Mouse (Mus musculus): ENCODE data around the gene Abcg1. TPM values are rescaled to one million over a fixed set of nuclear protein-coding genes. Genes with fewer than 3 reads are reported as not detected.

The Abcg1 gene
- polyA plus RNA-seq, 1 experiment from 2014 or later = 5.6 TPM

- no peak for ATAC-seq
- Histone ChIP-seq H3K27me3 (replicated peaks; ENCODE audit: control insufficient read depth, insufficient read depth, low read length) (no peaks in the 10 kb centered on the region), H3K4me3 (ENCODE audit: low read length) (no peak overlapping the region), H3K27ac (ENCODE audit: low read length) (no peak overlapping the region), H3K4me2 (ENCODE audit: low read depth, low read length) (no peak overlapping the region), H3K4me1 (ENCODE audit: control insufficient read depth, insufficient read depth, low read length) (peaks cover 11% of the 10 kb centered on the region; the same call in 1 of the 2 replicates), H3K36me3 (ENCODE audit: control insufficient read depth, insufficient read depth, low read length) (no peaks in the 10 kb centered on the region), H3K9me3 (ENCODE audit: control insufficient read depth, low read length) (no peaks in the 10 kb centered on the region), H3K9ac (ENCODE audit: low read depth, low read length) (no peak overlapping the region)
- 87% methylated on average over 8 of the region's 8 CpGs for WGBS
Observed at GRCm38 (mm10) chr17:31103823-31104222, 46.3 kb downstream of the Abcg1 start.

GRCm38 (mm10) chr17:31108388-31108787 is 50.9 kb downstream of the Abcg1 start:
- no peaks in the 10 kb centered on the region for H3K27me3 ChIP-seq (replicated peaks; ENCODE audit: control insufficient read depth, insufficient read depth, low read length)
- H3K9me3 ChIP-seq (ENCODE audit: control insufficient read depth, low read length) = no peaks in the 10 kb centered on the region
- no peak overlapping the region for H3K4me2 ChIP-seq (ENCODE audit: low read depth, low read length)
- 0 out of 2 replicates have a peak, but pooled peaks cover 6% of the 10 kb centered on the region for H3K4me1 ChIP-seq (ENCODE audit: control insufficient read depth, insufficient read depth, low read length)
- WGBS = 87% methylated on average over 15 of the region's 15 CpGs
- no peaks in the 10 kb centered on the region for H3K36me3 ChIP-seq (ENCODE audit: control insufficient read depth, insufficient read depth, low read length)
- no peak for ATAC-seq
- no peak overlapping the region for H3K27ac ChIP-seq (ENCODE audit: low read length)
- H3K9ac ChIP-seq (ENCODE audit: low read depth, low read length) = no peak overlapping the region
- H3K4me3 ChIP-seq (ENCODE audit: low read length) = no peak overlapping the region

GRCm38 (mm10) chr17:31113191-31113856 is 55.8 kb downstream of the Abcg1 start:
- WGBS = 65% methylated on average over 9 of the region's 9 CpGs
- H3K9me3 ChIP-seq (ENCODE audit: control insufficient read depth, low read length) = no peaks in the 10 kb centered on the region
- H3K36me3 ChIP-seq (ENCODE audit: control insufficient read depth, insufficient read depth, low read length) = no peaks in the 10 kb centered on the region
- H3K4me2 ChIP-seq (ENCODE audit: low read depth, low read length) = no peak overlapping the region
- ATAC-seq = no peak
- no peak overlapping the region for H3K4me3 ChIP-seq (ENCODE audit: low read length)
- H3K27ac ChIP-seq (ENCODE audit: low read length) = no peak overlapping the region
- no peaks in the 10 kb centered on the region for H3K4me1 ChIP-seq (ENCODE audit: control insufficient read depth, insufficient read depth, low read length)
- no peak overlapping the region for H3K9ac ChIP-seq (ENCODE audit: low read depth, low read length)
- no peaks in the 10 kb centered on the region for H3K27me3 ChIP-seq (replicated peaks; ENCODE audit: control insufficient read depth, insufficient read depth, low read length)

- 45% methylated on average over 6 of the region's 6 CpGs for WGBS
- ATAC-seq = no peak
- Histone ChIP-seq H3K4me3 (ENCODE audit: low read length) (no peak overlapping the region), H3K9ac (ENCODE audit: low read depth, low read length) (no peak overlapping the region), H3K36me3 (ENCODE audit: control insufficient read depth, insufficient read depth, low read length) (no peaks in the 10 kb centered on the region), H3K4me1 (ENCODE audit: control insufficient read depth, insufficient read depth, low read length) (no peaks in the 10 kb centered on the region), H3K9me3 (ENCODE audit: control insufficient read depth, low read length) (no peaks in the 10 kb centered on the region), H3K27me3 (replicated peaks; ENCODE audit: control insufficient read depth, insufficient read depth, low read length) (no peaks in the 10 kb centered on the region), H3K27ac (ENCODE audit: low read length) (no peak overlapping the region), H3K4me2 (ENCODE audit: low read depth, low read length) (no peak overlapping the region)
Observed at GRCm38 (mm10) chr17:31116063-31116462, 58.6 kb downstream of the Abcg1 start.

GRCm38 (mm10) chr17:31117946-31118345 is 60.5 kb downstream of the Abcg1 start:
- Histone ChIP-seq H3K27ac (ENCODE audit: low read length) (no peak overlapping the region), H3K9me3 (ENCODE audit: control insufficient read depth, low read length) (no peaks in the 10 kb centered on the region; the same call in 1 of the 2 replicates), H3K4me2 (ENCODE audit: low read depth, low read length) (no peak overlapping the region), H3K4me1 (ENCODE audit: control insufficient read depth, insufficient read depth, low read length) (no peaks in the 10 kb centered on the region), H3K9ac (ENCODE audit: low read depth, low read length) (no peak overlapping the region), H3K36me3 (ENCODE audit: control insufficient read depth, insufficient read depth, low read length) (no peaks in the 10 kb centered on the region), H3K27me3 (replicated peaks; ENCODE audit: control insufficient read depth, insufficient read depth, low read length) (no peaks in the 10 kb centered on the region), H3K4me3 (ENCODE audit: low read length) (no peak overlapping the region)
- WGBS = 87% methylated on average over 5 of the region's 5 CpGs
- no peak for ATAC-seq

GRCm38 (mm10) chr17:31119429-31119828 is 62.0 kb downstream of the Abcg1 start:
- WGBS = 4% methylated on average over 7 of the region's 7 CpGs
- Histone ChIP-seq H3K9me3 (ENCODE audit: control insufficient read depth, low read length) (no peaks in the 10 kb centered on the region; the same call in 1 of the 2 replicates), H3K27ac (ENCODE audit: low read length) (no peak overlapping the region), H3K4me2 (ENCODE audit: low read depth, low read length) (no peak overlapping the region), H3K9ac (ENCODE audit: low read depth, low read length) (no peak overlapping the region), H3K4me3 (ENCODE audit: low read length) (no peak overlapping the region), H3K4me1 (ENCODE audit: control insufficient read depth, insufficient read depth, low read length) (no peaks in the 10 kb centered on the region), H3K27me3 (replicated peaks; ENCODE audit: control insufficient read depth, insufficient read depth, low read length) (no peaks in the 10 kb centered on the region), H3K36me3 (ENCODE audit: control insufficient read depth, insufficient read depth, low read length) (no peaks in the 10 kb centered on the region)
- ATAC-seq = peak; percentile 55; the same call in 1 of the 2 replicates

GRCm38 (mm10) chr17:31121975-31122374 is 64.5 kb downstream of the Abcg1 start:
- H3K9ac ChIP-seq (ENCODE audit: low read depth, low read length) = no peak overlapping the region
- H3K4me2 ChIP-seq (ENCODE audit: low read depth, low read length) = no peak overlapping the region
- 10% methylated on average over 8 of the region's 8 CpGs for WGBS
- H3K36me3 ChIP-seq (ENCODE audit: control insufficient read depth, insufficient read depth, low read length) = no peaks in the 10 kb centered on the region
- H3K9me3 ChIP-seq (ENCODE audit: control insufficient read depth, low read length) = no peaks in the 10 kb centered on the region; the same call in 1 of the 2 replicates
- H3K27ac ChIP-seq (ENCODE audit: low read length) = no peak overlapping the region
- H3K4me1 ChIP-seq (ENCODE audit: control insufficient read depth, insufficient read depth, low read length) = no peaks in the 10 kb centered on the region
- H3K27me3 ChIP-seq (replicated peaks; ENCODE audit: control insufficient read depth, insufficient read depth, low read length) = no peaks in the 10 kb centered on the region
- ATAC-seq = no peak
- no peak overlapping the region for H3K4me3 ChIP-seq (ENCODE audit: low read length)

- WGBS = 51% methylated on average over 9 of the region's 9 CpGs
- Histone ChIP-seq H3K9ac (ENCODE audit: low read depth, low read length) (no peak overlapping the region), H3K4me2 (ENCODE audit: low read depth, low read length) (no peak overlapping the region), H3K27ac (ENCODE audit: low read length) (no peak overlapping the region), H3K36me3 (ENCODE audit: control insufficient read depth, insufficient read depth, low read length) (no peaks in the 10 kb centered on the region), H3K4me1 (ENCODE audit: control insufficient read depth, insufficient read depth, low read length) (peaks cover 8% of the 10 kb centered on the region), H3K4me3 (ENCODE audit: low read length) (no peak overlapping the region), H3K27me3 (replicated peaks; ENCODE audit: control insufficient read depth, insufficient read depth, low read length) (no peaks in the 10 kb centered on the region), H3K9me3 (ENCODE audit: control insufficient read depth, low read length) (no peaks in the 10 kb centered on the region; the same call in 1 of the 2 replicates)
- no peak; the same call in 1 of the 2 replicates for ATAC-seq
Observed at GRCm38 (mm10) chr17:31125548-31126266, 68.2 kb downstream of the Abcg1 start.

GRCm38 (mm10) chr17:31128708-31129318 is 71.3 kb downstream of the Abcg1 start:
- 76% methylated on average over 9 of the region's 9 CpGs for WGBS
- Histone ChIP-seq H3K9me3 (ENCODE audit: control insufficient read depth, low read length) (no peaks in the 10 kb centered on the region), H3K27ac (ENCODE audit: low read length) (no peak overlapping the region), H3K4me1 (ENCODE audit: control insufficient read depth, insufficient read depth, low read length) (peaks cover 10% of the 10 kb centered on the region), H3K27me3 (replicated peaks; ENCODE audit: control insufficient read depth, insufficient read depth, low read length) (no peaks in the 10 kb centered on the region), H3K4me3 (ENCODE audit: low read length) (peak overlapping the region; percentile 19; the same call in 1 of the 2 replicates), H3K4me2 (ENCODE audit: low read depth, low read length) (no peak overlapping the region), H3K36me3 (ENCODE audit: control insufficient read depth, insufficient read depth, low read length) (no peaks in the 10 kb centered on the region), H3K9ac (ENCODE audit: low read depth, low read length) (0 out of 2 replicates have a peak overlapping the region, but pooled peaks have one; percentile 14)
- ATAC-seq = no peak

All from intestine, embryonic 16.5 days (tissue).